Mouse (Mus musculus) limb, embryonic 11.5 days (tissue): Measurements from ENCODE around the gene Prss35. TPM values are rescaled to one million over a fixed set of nuclear protein-coding genes. Genes with fewer than 3 reads are reported as not detected.

Experiments used
- ATAC-seq: fragments of 200-750 bp; cut with Nextera tagmentation; 2 replicates; pipeline ENCODE4 v1.8.0; 2017; ENCODE audit warnings: low read depth; ENCODE audit not compliant: insufficient number of reproducible peaks, low FRiP score, low TSS enrichment
- DNase-seq: peaks from one replicate; pipeline ENCODE4 v3.0.0-alpha.2; 2015; ENCODE audit warnings: low spot score
- H3K27ac ChIP-seq: fragments of 300-500 bp; sonication (generic); replicated peaks from 2 replicates; pipeline ENCODE4 v1.5.1; 2014; ENCODE audit warnings: low read depth, mild to moderate bottlenecking, low read length
- H3K27me3 ChIP-seq: fragments of 300-500 bp; sonication (generic); 2 replicates; pipeline ENCODE4 v1.6.1; 2014; ENCODE audit warnings: mild to moderate bottlenecking, low read length, mixed read lengths; ENCODE audit not compliant: control insufficient read depth, insufficient read depth
- H3K36me3 ChIP-seq: fragments of 300-500 bp; sonication (generic); 2 replicates; pipeline ENCODE4 v1.6.1; 2014; ENCODE audit warnings: mild to moderate bottlenecking, low read length, moderate library complexity, mixed read lengths; ENCODE audit not compliant: control insufficient read depth, insufficient read depth
- H3K4me1 ChIP-seq: fragments of 300-500 bp; sonication (generic); 2 replicates; pipeline ENCODE4 v1.6.1; 2014; ENCODE audit warnings: low read length, mixed read lengths; ENCODE audit not compliant: control insufficient read depth, insufficient read depth
- H3K4me2 ChIP-seq: fragments of 300-500 bp; sonication (generic); 2 replicates; pipeline ENCODE4 v1.6.1; 2014; ENCODE audit warnings: low read depth, mild to moderate bottlenecking, moderate library complexity; ENCODE audit not compliant: severe bottlenecking
- H3K4me3 ChIP-seq: fragments of 300-500 bp; sonication (generic); 2 replicates; pipeline ENCODE4 v1.5.1; 2014; ENCODE audit warnings: low read depth, low read length
- H3K9ac ChIP-seq: fragments of 300-500 bp; sonication (generic); 2 replicates; pipeline ENCODE4 v1.6.1; 2014; ENCODE audit warnings: mild to moderate bottlenecking, low read length
- H3K9me3 ChIP-seq: fragments of 300-500 bp; sonication (generic); 2 replicates; pipeline ENCODE4 v1.6.1; 2016; ENCODE audit warnings: low read length; ENCODE audit not compliant: control insufficient read depth
- WGBS: fragments of 180-500 bp; shearing (Covaris S2); extraction: QIAGEN DNeasy Blood & Tissue Kit; methylation state at CpG from one replicate; pipeline ENCODE4 v1.1.7; 2014; 5-methylcytosine and 5-hydroxymethylcytosine counted together
- polyA plus RNA-seq: library from polyadenylated mRNA; unstranded; fragments of >200 nt; fragmentation: Nextera tagmentation; extraction: Ambion mirVana; gene quantifications from 2 replicates; pipeline ENCODE4 v1.2.1, GENCODE M21; 2014

Gene Prss35
- polyA plus RNA-seq, 1 experiment from 2014 or later: 4.5 TPM

DNA sequence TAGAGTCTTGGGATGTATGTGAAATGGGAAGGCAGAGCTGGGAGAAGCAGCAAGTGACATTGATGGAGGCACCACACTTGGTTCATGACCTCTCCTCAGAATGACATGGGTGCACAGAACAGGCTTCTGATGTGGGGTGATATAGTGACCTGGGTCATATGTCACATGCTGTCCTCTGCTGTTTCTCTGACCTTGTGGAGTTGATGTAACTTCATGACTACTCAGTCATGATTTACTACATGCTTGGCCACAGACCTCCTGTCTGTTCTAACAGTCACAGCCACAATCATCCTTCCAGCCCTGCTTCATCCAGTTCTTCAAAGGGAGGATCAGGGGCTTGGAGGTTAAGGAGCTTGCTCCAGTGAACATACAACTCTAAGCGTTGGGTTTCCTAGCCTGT is 5.4 kb upstream of the Prss35 start:
- no peaks in the 10 kb centered on the region for H3K4me1 ChIP-seq
- 78% methylated on average over 1 of the region's 1 CpGs for WGBS
- H3K4me3 ChIP-seq: no peak overlapping the region
- no peak overlapping the region for H3K27ac ChIP-seq
- no peaks in the 10 kb centered on the region for H3K36me3 ChIP-seq
- ATAC-seq: no peak
- no peak overlapping the region for H3K4me2 ChIP-seq
- H3K9me3 ChIP-seq: no peaks in the 10 kb centered on the region
- no peaks in the 10 kb centered on the region for H3K27me3 ChIP-seq
- no peak for DNase-seq
- no peak overlapping the region for H3K9ac ChIP-seq

GRCm38 (mm10) chr9:86738801-86739200 is 4.6 kb upstream of the Prss35 start:
- no peak overlapping the region for H3K27ac ChIP-seq
- H3K9me3 ChIP-seq: no peaks in the 10 kb centered on the region
- no peaks in the 10 kb centered on the region for H3K27me3 ChIP-seq
- no peak overlapping the region for H3K9ac ChIP-seq
- WGBS: 96% methylated on average over 8 of the region's 8 CpGs
- ATAC-seq (no peak), DNase-seq (no peak)
- H3K4me2 ChIP-seq: no peak overlapping the region
- no peaks in the 10 kb centered on the region; the same call in 1 of the 2 replicates for H3K4me1 ChIP-seq
- H3K4me3 ChIP-seq: no peak overlapping the region
- no peaks in the 10 kb centered on the region for H3K36me3 ChIP-seq

GRCm38 (mm10) chr9:86739971-86740370 is 3.5 kb upstream of the Prss35 start:
- Histone ChIP-seq H3K4me2 (no peak overlapping the region), H3K9ac (no peak overlapping the region), H3K4me3 (no peak overlapping the region), H3K36me3 (no peaks in the 10 kb centered on the region), H3K4me1 (no peaks in the 10 kb centered on the region; the same call in 1 of the 2 replicates), H3K27ac (no peak overlapping the region), H3K27me3 (no peaks in the 10 kb centered on the region), H3K9me3 (no peaks in the 10 kb centered on the region)
- 39% methylated on average over 3 of the region's 3 CpGs for WGBS
- DNase-seq: no peak
- no peak for ATAC-seq

- H3K4me3 ChIP-seq: no peak overlapping the region
- H3K9me3 ChIP-seq: no peaks in the 10 kb centered on the region
- H3K27me3 ChIP-seq: no peaks in the 10 kb centered on the region
- WGBS: 34% methylated on average over 5 of the region's 5 CpGs
- DNase-seq (no peak), ATAC-seq (no peak)
- no peaks in the 10 kb centered on the region for H3K36me3 ChIP-seq
- H3K4me2 ChIP-seq: peak overlapping the region; percentile 71
- H3K4me1 ChIP-seq: no peaks in the 10 kb centered on the region; the same call in 1 of the 2 replicates
- H3K9ac ChIP-seq: no peak overlapping the region
- H3K27ac ChIP-seq: no peak overlapping the region
These were observed 592 bp downstream of the Prss35 start for GRCm38 (mm10) chr9:86744041-86744440.

- Histone ChIP-seq H3K4me1 (no peaks in the 10 kb centered on the region; the same call in 1 of the 2 replicates), H3K27me3 (no peaks in the 10 kb centered on the region), H3K4me2 (0 out of 2 replicates have a peak overlapping the region, but pooled peaks have one; percentile 7), H3K27ac (no peak overlapping the region), H3K36me3 (no peaks in the 10 kb centered on the region), H3K9me3 (no peaks in the 10 kb centered on the region), H3K4me3 (no peak overlapping the region), H3K9ac (no peak overlapping the region)
- DNase-seq (peak; percentile 63), ATAC-seq (peak; percentile 67; the same call in 1 of the 2 replicates)
- WGBS: 38% methylated on average over 13 of the region's 13 CpGs
These were observed 2.6 kb downstream of the Prss35 start for GRCm38 (mm10) chr9:86745926-86746581.

GRCm38 (mm10) chr9:86762477-86763376 is 19.3 kb downstream of the Prss35 start:
- DNase-seq (peak; percentile 69), ATAC-seq (peak; percentile 83)
- H3K36me3 ChIP-seq: no peaks in the 10 kb centered on the region
- no peak overlapping the region for H3K4me3 ChIP-seq
- peaks cover 3% of the 10 kb centered on the region; the same call in 1 of the 2 replicates for H3K4me1 ChIP-seq
- peak overlapping the region; percentile 10; the same call in 1 of the 2 replicates for H3K27ac ChIP-seq
- H3K4me2 ChIP-seq: no peak overlapping the region
- H3K27me3 ChIP-seq: no peaks in the 10 kb centered on the region
- WGBS: 36% methylated on average over 8 of the region's 8 CpGs
- no peak overlapping the region for H3K9ac ChIP-seq
- no peaks in the 10 kb centered on the region for H3K9me3 ChIP-seq

DNA sequence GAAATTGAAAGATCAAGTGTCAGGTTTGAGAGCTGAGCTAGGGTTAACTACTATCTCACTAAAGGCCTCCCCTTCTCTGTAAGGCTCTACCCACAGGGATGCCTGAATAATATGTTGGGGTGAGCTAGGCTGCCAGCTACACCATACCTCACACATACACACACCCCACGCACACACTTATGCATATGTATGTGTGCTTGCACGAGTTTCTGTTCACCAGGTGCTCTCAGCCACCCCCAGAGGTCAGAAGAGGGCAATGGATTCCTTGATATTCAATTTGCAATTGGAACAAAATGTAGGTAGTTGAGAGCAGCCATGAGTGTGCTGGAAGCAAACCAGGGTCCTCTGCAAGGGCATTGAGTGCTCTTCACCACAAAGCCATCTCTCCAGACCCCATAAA is 20.6 kb downstream of the Prss35 start:
- Histone ChIP-seq H3K36me3 (no peaks in the 10 kb centered on the region), H3K27me3 (no peaks in the 10 kb centered on the region), H3K27ac (no peak overlapping the region), H3K4me3 (no peak overlapping the region), H3K4me2 (no peak overlapping the region), H3K9me3 (no peaks in the 10 kb centered on the region), H3K9ac (no peak overlapping the region), H3K4me1 (peaks cover 3% of the 10 kb centered on the region; the same call in 1 of the 2 replicates)
- 53% methylated on average over 2 of the region's 2 CpGs for WGBS
- DNase-seq (peak; percentile 19), ATAC-seq (no peak)

DNA sequence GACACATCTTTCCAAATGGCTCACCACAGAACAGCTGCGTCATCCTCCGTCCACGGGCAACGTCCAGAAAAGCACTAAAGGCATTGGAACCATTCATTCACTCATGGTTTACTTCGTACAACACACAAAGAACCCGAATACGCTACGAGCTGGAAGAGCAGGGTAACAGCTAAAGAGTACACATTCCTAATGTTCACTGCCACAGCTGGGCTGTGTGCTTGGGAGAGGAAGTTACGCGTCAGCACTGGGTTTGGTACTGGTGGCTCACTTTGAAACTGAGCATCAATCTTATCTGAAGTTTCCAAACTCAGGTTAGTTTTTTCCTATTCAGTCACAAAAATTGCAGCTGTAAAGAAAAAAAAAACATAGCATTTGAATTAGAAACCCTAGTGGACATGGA is 23.5 kb downstream of the Prss35 start:
- WGBS: 78% methylated on average over 10 of the region's 10 CpGs
- no peaks in the 10 kb centered on the region for H3K36me3 ChIP-seq
- no peak overlapping the region for H3K9ac ChIP-seq
- H3K4me2 ChIP-seq: no peak overlapping the region
- no peaks in the 10 kb centered on the region for H3K27me3 ChIP-seq
- H3K9me3 ChIP-seq: no peaks in the 10 kb centered on the region
- peak; percentile 18 for DNase-seq
- no peak overlapping the region for H3K27ac ChIP-seq
- ATAC-seq: no peak
- no peak overlapping the region for H3K4me3 ChIP-seq
- H3K4me1 ChIP-seq: peaks cover 3% of the 10 kb centered on the region; the same call in 1 of the 2 replicates
